Mouse (Mus musculus) stomach, postnatal 0 days (tissue): Measurements from ENCODE around the gene Arv1. TPM values are rescaled to one million over a fixed set of nuclear protein-coding genes. Genes with fewer than 3 reads are reported as not detected.

Experiments
- ATAC-seq: fragments of 200-750 bp; cut with Nextera tagmentation; 2 replicates; pipeline ENCODE4 v1.8.0; 2017; ENCODE audit not compliant: low FRiP score, low TSS enrichment
- DNase-seq: peaks from one replicate; pipeline ENCODE4 v3.0.0-alpha.2; 2016; ENCODE audit warnings: low spot score
- H3K27ac ChIP-seq: fragments of 300-500 bp; sonication (generic); replicated peaks from 2 replicates; pipeline ENCODE4 v1.5.1; 2014; ENCODE audit warnings: mild to moderate bottlenecking, control low read depth
- H3K27me3 ChIP-seq: fragments of 300-500 bp; sonication (generic); 2 replicates; pipeline ENCODE4 v1.6.1; 2014; ENCODE audit warnings: low read length; ENCODE audit not compliant: control insufficient read depth, insufficient read depth
- H3K36me3 ChIP-seq: fragments of 300-500 bp; sonication (generic); 2 replicates; pipeline ENCODE4 v1.6.1; 2014; ENCODE audit warnings: low read length, mixed read lengths; ENCODE audit not compliant: control insufficient read depth, insufficient read depth
- H3K4me1 ChIP-seq: fragments of 300-500 bp; sonication (generic); replicated peaks from 2 replicates; pipeline ENCODE4 v1.6.1; 2014; ENCODE audit warnings: antibody characterized with exemption; ENCODE audit not compliant: control insufficient read depth, insufficient read depth
- H3K4me2 ChIP-seq: fragments of 300-500 bp; sonication (generic); replicated peaks from 2 replicates; pipeline ENCODE4 v1.6.1; 2014; ENCODE audit warnings: low read depth, mild to moderate bottlenecking, control low read depth, moderate library complexity
- H3K4me3 ChIP-seq: fragments of 300-500 bp; sonication (generic); 2 replicates; pipeline ENCODE4 v1.5.1; 2014; ENCODE audit warnings: low read depth, low read length, control low read depth
- H3K9ac ChIP-seq: fragments of 300-500 bp; sonication (generic); 2 replicates; pipeline ENCODE4 v1.6.1; 2014; ENCODE audit warnings: mild to moderate bottlenecking, low read length, control low read depth, mixed read lengths
- H3K9me3 ChIP-seq: fragments of 300-500 bp; sonication (generic); 2 replicates; pipeline ENCODE4 v1.6.1; 2016; ENCODE audit warnings: low read length; ENCODE audit not compliant: control insufficient read depth
- CTCF ChIP-seq: IDR thresholded peaks from 2 replicates; pipeline ENCODE4 v1.5.1; 2016; ENCODE audit warnings: antibody characterized with exemption, low read depth, mild to moderate bottlenecking, moderate library complexity
- EP300 ChIP-seq: optimal IDR thresholded peaks from 2 replicates; pipeline ENCODE3; 2016; ENCODE audit warnings: antibody characterized with exemption
- WGBS: fragments of 180-500 bp; shearing (Covaris S2); extraction: QIAGEN DNeasy Blood & Tissue Kit; methylation state at CpG from one replicate; pipeline ENCODE4 v1.1.7; 2014; 5-methylcytosine and 5-hydroxymethylcytosine counted together
- polyA plus RNA-seq: library from polyadenylated mRNA; unstranded; fragments of >200 nt; fragmentation: Nextera tagmentation; extraction: Ambion mirVana; gene quantifications from 2 replicates; pipeline ENCODE4 v1.2.1, GENCODE M21; 2015

Arv1 gene
- polyA plus RNA-seq, 1 experiment from 2014 or later = 11.2 TPM

DNA sequence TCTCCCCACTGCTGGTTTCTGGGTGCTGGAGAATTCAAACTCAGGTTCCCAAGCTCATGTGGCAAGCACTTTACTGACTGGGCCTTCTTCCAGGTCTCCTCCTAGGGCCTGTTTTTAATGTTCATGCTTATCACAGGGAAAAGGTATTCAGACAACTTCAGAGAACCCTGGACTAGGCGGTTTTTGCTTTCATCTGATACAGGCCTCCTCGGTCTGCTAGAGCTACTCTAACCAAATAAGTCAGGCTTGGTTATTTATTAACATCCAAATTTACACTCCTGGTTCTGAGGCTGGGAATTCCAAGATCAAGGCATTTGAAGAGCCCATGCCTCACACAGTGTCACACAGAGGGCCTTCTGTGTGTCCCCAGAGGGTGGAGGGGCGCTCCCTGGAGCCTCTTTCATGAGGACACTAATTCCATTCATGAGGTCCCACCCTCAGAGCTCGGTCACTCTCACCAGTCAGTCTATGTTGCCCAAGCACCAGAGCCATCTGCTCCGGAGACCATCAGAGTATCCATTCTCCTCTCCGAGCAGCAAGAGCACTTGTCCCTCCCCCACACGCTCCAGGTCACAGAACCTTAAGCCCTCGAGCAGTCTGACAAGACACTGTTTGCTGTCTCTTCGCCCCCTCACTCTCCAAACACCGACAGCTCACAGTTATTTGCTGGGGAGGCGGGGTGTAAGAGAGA lies 32.3 kb downstream of the Arv1 start:
- Histone ChIP-seq H3K4me3 (no peak overlapping the region), H3K27ac (no peak overlapping the region), H3K9ac (no peak overlapping the region), H3K4me2 (no peak overlapping the region), H3K4me1 (0 out of 2 replicates have a peak, but pooled peaks cover 2% of the 10 kb centered on the region), H3K27me3 (no peaks in the 10 kb centered on the region), H3K36me3 (no peaks in the 10 kb centered on the region), H3K9me3 (no peaks in the 10 kb centered on the region)
- DNase-seq (no peak), ATAC-seq (peak; percentile 22; the same call in 1 of the 2 replicates)
- WGBS = 18% methylated on average over 11 of the region's 11 CpGs
- TF ChIP-seq CTCF = no peak
- TF ChIP-seq EP300 = no peak

GRCm38 (mm10) chr8:124754792-124755190 lies 32.9 kb downstream of the Arv1 start:
- no peak for TF ChIP-seq CTCF
- TF ChIP-seq EP300 = no peak
- ATAC-seq (no peak), DNase-seq (no peak)
- H3K27ac ChIP-seq = no peak overlapping the region
- H3K4me3 ChIP-seq = no peak overlapping the region
- H3K9ac ChIP-seq = no peak overlapping the region
- 0 out of 2 replicates have a peak, but pooled peaks cover 2% of the 10 kb centered on the region for H3K4me1 ChIP-seq
- H3K36me3 ChIP-seq = no peaks in the 10 kb centered on the region
- no peaks in the 10 kb centered on the region for H3K9me3 ChIP-seq
- H3K4me2 ChIP-seq = no peak overlapping the region
- H3K27me3 ChIP-seq = no peaks in the 10 kb centered on the region
- WGBS = 25% methylated on average over 4 of the region's 4 CpGs

DNA sequence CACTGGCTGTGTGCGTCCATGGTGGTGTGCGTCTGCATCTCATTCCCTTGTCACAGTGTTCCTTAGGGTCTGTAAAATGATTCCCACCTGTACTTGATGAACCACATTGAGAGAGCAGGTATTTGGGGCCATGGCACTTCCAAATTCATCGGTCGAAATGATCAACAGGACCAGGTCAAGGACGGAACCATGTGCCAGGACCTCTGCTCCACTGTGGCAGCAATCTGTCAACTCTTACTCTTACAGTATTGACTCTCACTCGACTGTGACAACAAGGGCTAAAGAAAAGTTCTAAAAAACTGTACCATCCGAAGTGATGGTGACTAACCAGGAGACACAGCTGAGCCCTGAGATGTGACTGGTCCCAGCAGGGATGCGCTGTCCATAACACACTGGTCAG lies 33.5 kb downstream of the Arv1 start:
- Histone ChIP-seq H3K4me3 (no peak overlapping the region), H3K4me1 (0 out of 2 replicates have a peak, but pooled peaks cover 2% of the 10 kb centered on the region), H3K4me2 (no peak overlapping the region), H3K36me3 (no peaks in the 10 kb centered on the region), H3K9ac (no peak overlapping the region), H3K27ac (no peak overlapping the region), H3K9me3 (no peaks in the 10 kb centered on the region), H3K27me3 (no peaks in the 10 kb centered on the region)
- no peak for TF ChIP-seq EP300
- no peak for TF ChIP-seq CTCF
- ATAC-seq = no peak
- no peak for DNase-seq
- 77% methylated on average over 8 of the region's 8 CpGs for WGBS

DNA sequence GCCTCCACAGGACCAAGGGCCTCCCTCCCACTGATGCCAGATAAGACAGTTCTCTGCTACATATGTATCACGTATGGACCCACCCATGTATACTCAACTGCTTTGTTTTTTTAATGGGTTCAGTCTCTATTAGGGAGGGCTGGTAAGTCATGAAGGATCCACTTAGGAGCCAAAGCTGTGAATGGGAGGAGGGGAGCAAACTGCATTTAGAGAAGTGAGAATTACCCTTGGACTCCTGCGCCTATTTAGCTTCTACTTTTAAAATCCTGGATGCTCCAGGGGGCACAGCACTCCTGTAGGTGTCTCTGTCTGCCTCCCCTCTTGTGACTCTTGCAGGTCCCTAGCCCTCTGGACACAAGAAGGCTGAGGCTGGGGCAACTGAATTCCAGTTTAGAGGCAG lies 34.2 kb downstream of the Arv1 start:
- Histone ChIP-seq H3K9ac (no peak overlapping the region), H3K4me2 (no peak overlapping the region), H3K9me3 (no peaks in the 10 kb centered on the region), H3K27me3 (no peaks in the 10 kb centered on the region), H3K4me1 (0 out of 2 replicates have a peak, but pooled peaks cover 2% of the 10 kb centered on the region), H3K4me3 (no peak overlapping the region), H3K36me3 (no peaks in the 10 kb centered on the region), H3K27ac (no peak overlapping the region)
- 75% methylated on average over 2 of the region's 2 CpGs for WGBS
- TF ChIP-seq EP300 = no peak
- no peak for TF ChIP-seq CTCF
- ATAC-seq (no peak), DNase-seq (no peak)

DNA sequence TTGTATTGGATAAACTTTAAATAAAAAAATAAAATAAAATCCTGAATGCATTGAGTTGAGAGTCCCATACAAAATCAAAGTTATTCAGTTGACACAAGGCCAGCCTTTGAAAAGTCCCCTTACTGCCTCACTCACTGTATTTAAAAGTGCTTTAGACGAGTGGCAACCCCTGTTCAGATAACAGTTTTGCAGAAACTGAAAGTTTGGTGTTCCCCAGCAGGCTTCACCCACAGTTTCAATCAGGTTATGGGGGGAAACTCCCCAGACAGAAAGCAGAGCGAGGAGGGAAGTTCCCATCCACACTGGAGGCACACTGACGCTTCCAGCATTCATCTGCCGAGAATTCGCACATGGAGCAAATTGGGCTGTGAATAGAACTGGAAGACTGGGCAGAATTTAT lies 34.7 kb downstream of the Arv1 start:
- H3K27me3 ChIP-seq = no peaks in the 10 kb centered on the region
- TF ChIP-seq CTCF (no peak), EP300 (no peak)
- no peak overlapping the region for H3K4me2 ChIP-seq
- no peak overlapping the region for H3K27ac ChIP-seq
- ATAC-seq (no peak), DNase-seq (no peak)
- 73% methylated on average over 5 of the region's 5 CpGs for WGBS
- H3K9ac ChIP-seq = no peak overlapping the region
- 0 out of 2 replicates have a peak, but pooled peaks cover 2% of the 10 kb centered on the region for H3K4me1 ChIP-seq
- no peaks in the 10 kb centered on the region for H3K9me3 ChIP-seq
- no peak overlapping the region for H3K4me3 ChIP-seq
- no peaks in the 10 kb centered on the region for H3K36me3 ChIP-seq

GRCm38 (mm10) chr8:124758544-124758943 lies 36.6 kb downstream of the Arv1 start:
- DNase-seq = peak; percentile 47
- Histone ChIP-seq H3K9ac (no peak overlapping the region), H3K9me3 (no peaks in the 10 kb centered on the region), H3K27ac (no peak overlapping the region), H3K4me3 (no peak overlapping the region), H3K4me1 (no peaks in the 10 kb centered on the region), H3K36me3 (no peaks in the 10 kb centered on the region), H3K27me3 (no peaks in the 10 kb centered on the region), H3K4me2 (no peak overlapping the region)
- ATAC-seq = no peak
- peak; percentile 70 for TF ChIP-seq CTCF
- no peak for TF ChIP-seq EP300
- WGBS = 46% methylated on average over 3 of the region's 3 CpGs
